Mouse (Mus musculus) gastrocnemius, postnatal 14 days (tissue): ENCODE data around the gene Slc6a20b. TPM values are rescaled to one million over a fixed set of nuclear protein-coding genes. Genes with fewer than 3 reads are reported as not detected.

ENCODE experiments used
- DNase-seq: peaks from one replicate; pipeline ENCODE4 v3.0.0; 2021; ENCODE audit warnings: mixed read lengths
- intact Hi-C: fragments of 180-260 bp; cut with DNase I; formaldehyde crosslinking; loops from one replicate; pipeline ENCODE4 v1.15.1; 2025; ENCODE audit warnings: low total_unique reads
- total RNA-seq, 2 experiments: library from RNA; stranded (reverse); gene quantifications; 2 replicates each; pipeline ENCODE4 v1.2.3; 2021

Slc6a20b gene
- total RNA-seq, 2 experiments from 2014 or later: not detected

DNA sequence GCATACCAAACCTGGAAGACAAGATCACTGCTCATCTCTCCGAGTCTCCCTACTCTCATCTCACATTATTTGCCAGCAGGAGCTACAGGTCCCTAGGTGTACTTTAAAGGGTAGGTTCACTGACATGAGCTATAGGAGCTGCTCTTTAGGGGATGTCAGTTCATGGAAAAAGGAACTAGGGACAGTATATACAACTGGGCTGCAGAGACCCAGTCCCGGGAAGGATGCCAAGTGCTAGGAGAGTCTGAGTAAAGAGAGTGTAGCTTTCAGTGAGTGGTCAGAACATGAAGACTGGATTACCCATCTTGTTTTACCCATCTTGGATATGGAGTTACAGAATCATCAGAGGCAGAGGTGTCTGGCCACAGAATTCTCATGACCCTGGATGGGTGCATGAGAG is 35.0 kb downstream of the Slc6a20b start:
- intact Hi-C loops: no loop called here
- DNase-seq: no peak

DNA sequence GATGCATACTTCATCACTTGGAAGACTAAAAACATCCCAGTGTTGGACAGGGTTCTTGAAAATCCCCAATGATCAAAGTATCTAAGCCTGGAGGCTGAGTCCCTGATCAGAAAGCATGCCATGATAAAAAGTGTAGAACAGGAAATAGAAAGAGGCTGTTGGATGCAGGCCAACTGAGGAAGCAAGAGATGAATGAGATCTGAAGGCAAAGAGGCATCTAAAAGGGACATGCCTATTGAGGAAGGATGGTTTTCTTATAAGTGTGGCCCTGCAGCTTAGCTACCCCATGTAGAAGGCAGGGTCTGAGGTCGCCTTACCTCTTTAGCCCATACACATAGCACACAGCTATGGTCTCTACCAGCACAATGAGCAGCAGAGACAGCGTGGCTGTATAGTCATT is 35.5 kb downstream of the Slc6a20b start:
- DNase-seq: no peak
- intact Hi-C loops: no loop called here

DNA sequence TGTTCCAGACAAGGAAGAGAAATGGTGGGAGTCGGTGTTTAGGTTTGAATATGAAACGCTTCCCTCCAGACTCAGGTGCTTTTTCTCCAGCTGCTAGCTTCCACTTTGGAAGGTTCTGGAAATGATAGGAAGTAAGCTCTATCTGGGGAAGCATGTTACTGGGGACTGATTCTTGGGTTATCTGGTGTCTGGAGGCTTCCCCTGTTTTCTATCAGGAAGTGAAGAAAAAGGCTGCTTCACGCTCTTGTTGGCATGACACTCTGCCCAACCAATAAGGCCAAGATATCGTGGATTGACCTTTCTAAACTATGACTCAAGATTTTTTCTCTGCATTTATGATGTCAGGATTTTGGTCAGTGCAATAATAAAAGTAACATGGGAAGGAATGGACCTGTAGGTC is 37.2 kb downstream of the Slc6a20b start:
- intact Hi-C loops: no loop called here
- DNase-seq: no peak

DNA sequence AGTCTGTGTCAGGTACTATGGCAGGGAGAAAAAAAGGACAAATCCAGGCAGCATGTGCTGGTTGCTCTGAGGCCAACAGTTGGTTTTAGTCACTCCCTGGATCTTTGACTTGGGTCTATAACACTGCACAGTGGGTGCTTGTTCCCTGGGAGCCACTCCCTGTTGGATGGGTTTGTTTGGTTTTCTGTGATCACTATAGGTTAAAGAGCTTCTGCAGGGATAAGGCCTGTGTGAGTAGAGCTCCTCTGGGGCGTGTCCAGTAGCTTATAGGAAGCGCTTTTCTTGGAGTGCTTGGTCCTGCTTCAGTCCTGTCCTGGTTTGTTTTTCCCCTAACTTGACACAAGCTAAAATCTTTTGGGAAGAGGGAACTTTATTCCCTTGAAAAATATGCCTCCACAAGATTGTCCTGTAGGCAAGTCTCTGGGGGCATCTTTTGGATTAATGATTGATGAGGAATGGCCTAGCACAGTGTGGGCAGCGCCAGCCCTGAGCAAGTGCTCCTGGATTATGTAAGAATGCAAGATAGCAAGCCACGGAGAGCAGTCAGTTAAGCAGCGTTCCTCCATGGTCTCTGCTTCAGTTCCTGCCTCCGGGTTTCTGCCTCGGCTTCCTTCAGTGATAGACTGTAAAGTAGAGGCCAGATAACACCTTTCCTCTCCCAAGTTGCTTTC is 43.0 kb downstream of the Slc6a20b start:
- intact Hi-C loops: no loop called here
- DNase-seq: no peak

DNA sequence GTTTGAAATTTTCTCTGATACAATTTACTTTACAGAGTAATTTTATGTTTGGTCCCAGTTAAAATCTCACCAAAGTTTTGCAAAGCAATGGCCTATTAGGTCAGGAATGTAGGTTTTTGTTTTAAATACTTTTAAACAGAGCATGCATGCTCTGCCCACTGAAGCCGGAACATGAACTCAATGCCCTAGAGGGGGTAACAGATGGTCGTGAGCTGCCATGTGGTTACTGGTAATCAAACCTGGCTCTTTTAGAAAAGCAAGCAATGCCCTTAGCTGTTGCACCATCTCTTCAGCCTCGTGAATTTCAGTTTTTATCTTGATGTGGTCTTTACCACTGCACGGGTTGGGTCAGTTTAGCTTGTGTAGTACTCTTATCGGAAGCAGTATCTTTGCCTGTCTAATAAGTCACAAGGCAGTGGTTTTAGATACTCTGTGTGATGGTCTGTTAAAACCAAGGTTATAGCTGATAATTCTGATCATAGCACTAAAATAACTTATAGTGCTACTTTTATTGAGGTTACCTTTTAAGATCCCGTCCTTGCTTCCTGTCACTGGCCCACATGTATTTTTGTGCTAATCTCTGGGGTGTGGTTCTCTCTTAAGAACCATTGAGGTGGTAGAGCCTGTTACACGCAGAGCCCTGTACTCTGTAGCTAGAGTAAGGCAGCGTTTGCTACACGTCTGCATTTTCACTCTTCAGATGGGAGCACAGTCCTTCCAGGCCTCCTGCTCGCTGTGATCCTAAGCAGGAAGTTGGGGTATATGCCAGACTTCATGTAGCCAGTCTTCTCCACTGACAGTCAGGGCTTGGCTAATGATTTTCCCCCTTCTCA is 54.8 kb downstream of the Slc6a20b start:
- DNase-seq: no peak
- intact Hi-C loops: no loop called here

DNA sequence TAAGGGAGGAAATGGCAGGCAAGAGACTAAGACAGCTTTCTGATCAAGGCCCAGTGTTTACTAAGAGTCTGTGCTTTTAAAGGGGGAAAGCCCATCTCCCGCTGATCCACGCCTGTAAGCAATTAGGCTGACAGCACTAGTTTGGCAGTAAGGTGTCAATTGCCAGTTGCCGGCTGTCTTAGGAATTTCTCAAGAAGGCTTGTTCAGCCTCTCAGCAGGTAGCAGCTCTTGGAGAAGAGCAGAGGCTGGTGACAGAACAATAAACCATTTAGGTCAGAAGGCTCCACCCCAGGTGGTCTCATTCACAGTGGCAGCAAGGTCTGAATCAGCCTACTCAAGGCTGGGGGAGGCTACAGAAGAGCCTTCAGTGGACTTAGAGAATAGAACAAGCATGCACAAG is 77.8 kb downstream of the Slc6a20b start:
- no peak for DNase-seq
- intact Hi-C loops: no loop called here

Other genes with a start within 250 kb of the Slc6a20b start
- gene Limd1, start 153.9 kb downstream of the Slc6a20b start, total RNA-seq: 10 to 100 TPM; 29.4 to 31.2 TPM
- 10 to 100 TPM; 19.2 to 23.7 TPM for gene Sacm1l, start 102.8 kb downstream of the Slc6a20b start, total RNA-seq
- under 1 TPM in 1 of 2 experiments, not detected in 1; 0.11 TPM for gene Ccr9, start 45.9 kb upstream of the Slc6a20b start, total RNA-seq
- gene Slc6a20a, start 46.3 kb upstream of the Slc6a20b start, total RNA-seq: not detected
- gene Lztfl1, start 85.1 kb upstream of the Slc6a20b start, total RNA-seq: 10 to 100 TPM; 16.2 to 20.2 TPM
- gene Cxcr6, start 173.9 kb upstream of the Slc6a20b start, total RNA-seq: under 1 TPM in 1 of 2 experiments, not detected in 1; 0.21 TPM
- 100 to 1,000 TPM; 175 to 183 TPM for gene Fyco1, start 219.3 kb upstream of the Slc6a20b start, total RNA-seq
- gene Xcr1, start 229.5 kb upstream of the Slc6a20b start, total RNA-seq: not detected